Mouse (Mus musculus) monocyte, adult 2 months (primary cell): ENCODE measurements around the gene Myh1.

Source experiments
- DNase-seq, 2 experiments: peaks; one replicate each; pipeline ENCODE4 v3.0.0; 2022; ENCODE audit warnings: low spot score in 2 of 2, low read depth in 1 of 2

Gene Myh1

DNA sequence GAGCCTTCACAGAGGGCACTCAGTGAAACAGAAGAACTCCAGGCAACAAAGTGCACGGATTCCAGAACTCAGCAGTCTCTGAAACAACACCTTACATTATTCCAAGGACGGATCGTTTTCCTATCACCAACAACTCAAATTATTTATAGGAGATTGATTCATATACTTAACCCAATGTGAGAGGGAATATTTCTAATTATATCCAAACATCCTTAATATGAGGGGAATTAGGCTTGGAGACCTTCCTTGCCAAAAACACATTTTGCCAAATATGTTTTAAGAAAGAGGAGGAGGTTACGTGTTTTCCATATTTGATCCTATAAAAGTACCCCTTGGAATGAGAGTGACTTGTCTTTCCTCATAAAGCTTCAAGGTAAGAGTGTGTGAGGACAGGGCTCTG is at the start of gene Myh1:
Myh1 (plus strand) TSS at position 301 of the 400 bp plus-strand sequence.
- no peak for DNase-seq

DNA sequence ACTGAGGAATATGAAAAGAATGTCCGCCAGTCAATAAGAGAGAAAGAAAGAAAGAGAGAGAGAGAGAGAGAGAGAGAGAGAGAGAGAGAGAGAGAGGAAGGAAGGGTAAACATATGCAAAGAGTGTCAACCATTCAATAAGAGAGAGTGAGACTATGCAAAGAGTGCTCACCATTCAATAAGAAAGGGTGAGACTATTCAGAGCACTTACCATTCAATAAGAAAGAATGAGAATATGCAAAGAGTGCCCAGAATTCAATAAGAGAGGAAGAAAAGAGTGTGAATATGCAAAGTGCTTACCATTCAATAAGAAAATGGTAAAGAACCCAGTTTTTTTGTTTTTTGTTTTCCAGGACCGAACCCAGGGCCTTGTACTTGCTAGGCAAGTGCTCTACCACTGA is 49.6 kb upstream of the Myh1 start:
- DNase-seq = no peak

DNA sequence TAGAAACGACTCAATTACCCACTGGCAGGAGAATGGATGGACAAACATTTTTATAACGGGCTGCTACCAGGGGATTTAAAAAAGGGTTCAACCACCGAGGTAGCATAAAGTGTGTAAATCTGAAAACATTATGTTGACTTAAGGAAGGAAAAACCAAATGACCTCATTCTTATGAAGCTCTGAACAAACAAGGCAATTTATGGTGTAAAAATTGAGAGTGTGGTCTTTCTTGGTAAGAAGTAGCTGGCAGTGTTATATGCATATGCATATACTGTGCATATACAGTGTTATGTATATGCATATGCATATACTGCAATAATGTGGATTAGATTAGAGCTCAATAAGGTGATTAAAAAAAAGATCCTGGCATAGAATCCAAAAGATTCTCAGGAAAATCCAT is 48.7 kb upstream of the Myh1 start:
- DNase-seq = no peak

DNA sequence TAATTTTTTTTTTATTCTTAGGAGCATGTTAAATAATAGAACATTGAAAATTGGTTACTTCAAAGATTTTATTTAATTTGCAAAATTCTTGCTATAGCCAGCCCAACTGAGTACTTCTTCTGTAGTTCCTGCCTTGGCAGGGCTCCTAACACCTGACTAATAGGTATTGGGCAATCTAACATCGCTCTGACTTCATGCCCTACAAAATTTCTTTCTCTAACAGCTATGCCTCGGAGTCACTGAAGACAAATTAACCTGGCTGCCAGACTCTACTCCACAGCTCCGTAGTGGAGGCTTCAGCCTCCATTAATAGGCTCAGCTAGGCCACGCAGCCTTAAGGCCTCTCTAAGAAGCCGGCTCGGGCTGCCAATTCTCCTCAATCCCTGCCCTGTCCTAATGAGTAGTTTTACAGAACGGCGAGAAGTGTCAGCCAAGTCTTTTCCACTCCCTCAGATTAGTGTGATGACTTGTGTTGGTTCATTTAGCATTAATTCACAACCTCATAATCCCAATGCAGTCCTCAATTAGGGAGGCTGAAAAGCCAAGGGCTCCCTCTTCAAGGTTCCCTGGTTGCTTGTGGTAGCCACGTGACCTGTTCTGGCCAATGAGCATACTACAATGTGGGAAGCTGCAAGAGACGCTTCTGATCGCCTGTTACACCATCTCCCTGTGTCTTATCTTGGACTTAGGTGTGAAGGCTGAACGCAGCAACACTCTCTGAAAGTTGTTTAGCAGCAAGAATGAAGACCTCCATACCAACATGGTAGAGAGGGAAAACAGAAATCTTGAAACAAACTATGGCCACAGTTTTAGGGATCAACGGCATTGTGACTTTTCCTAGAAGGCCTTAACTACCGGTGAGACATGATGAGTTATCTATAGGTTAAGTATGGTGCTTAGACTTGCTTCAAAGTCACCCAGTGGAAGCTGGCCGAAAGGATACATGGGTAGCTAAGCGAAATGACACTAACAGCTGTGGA is 47.9 kb upstream of the Myh1 start:
- no peak for DNase-seq

DNA sequence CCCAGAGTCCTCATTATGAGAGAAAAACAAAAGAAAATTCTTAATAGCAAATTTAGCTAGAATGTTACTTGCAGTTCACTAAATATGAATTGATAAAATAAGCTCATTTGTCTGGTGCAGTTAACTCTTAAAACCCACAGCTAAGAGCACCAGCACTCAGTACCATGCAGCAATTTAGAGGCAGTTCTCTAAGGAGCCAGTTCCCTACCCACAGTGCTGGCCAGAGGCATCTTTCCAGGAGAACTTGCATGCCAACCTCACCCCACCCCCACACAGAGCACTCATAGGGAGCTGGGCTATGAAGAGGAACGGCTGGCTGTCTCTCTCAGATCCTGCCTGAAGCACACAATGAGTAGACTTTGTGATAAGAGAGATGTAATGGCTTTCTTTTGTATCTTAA is 46.7 kb upstream of the Myh1 start:
- DNase-seq = no peak

DNA sequence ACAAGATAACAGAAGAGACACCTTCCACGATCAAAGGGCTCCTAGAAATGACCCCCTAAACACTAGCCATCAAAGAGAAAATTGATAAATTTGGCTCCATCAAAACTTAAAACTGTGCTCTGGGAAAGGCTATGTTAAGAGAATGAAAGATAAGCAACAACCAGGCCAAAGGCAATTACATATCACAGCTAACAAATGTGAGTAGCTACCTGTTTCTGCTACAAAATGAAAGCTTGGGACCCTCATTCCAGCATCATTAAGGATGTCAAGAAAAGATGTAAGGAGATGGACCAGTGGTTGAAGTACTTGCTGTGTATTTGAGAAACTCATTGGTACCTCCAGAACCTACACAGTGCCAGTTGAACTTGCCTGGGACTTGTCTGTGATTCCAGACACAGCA is 46.0 kb upstream of the Myh1 start:
- no peak for DNase-seq

DNA sequence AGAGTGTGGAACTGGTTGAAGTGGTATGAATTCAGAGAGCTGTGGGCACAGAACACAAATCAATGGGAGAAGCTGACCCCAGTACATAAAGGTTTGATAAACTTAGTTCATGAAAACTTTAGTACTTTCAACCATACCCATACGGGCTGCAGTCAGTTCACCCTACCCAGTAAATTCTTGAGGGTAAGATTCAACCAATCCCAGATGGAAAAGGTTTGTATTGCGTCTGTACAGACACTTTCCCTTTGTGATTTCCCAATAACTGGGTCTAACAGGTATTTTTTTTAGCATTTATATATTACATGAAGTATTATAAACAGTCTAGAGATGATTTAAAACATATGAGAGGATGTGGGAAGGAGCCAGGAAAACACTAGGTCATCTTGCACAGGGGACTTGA is 44.2 kb upstream of the Myh1 start:
- DNase-seq = no peak

DNA sequence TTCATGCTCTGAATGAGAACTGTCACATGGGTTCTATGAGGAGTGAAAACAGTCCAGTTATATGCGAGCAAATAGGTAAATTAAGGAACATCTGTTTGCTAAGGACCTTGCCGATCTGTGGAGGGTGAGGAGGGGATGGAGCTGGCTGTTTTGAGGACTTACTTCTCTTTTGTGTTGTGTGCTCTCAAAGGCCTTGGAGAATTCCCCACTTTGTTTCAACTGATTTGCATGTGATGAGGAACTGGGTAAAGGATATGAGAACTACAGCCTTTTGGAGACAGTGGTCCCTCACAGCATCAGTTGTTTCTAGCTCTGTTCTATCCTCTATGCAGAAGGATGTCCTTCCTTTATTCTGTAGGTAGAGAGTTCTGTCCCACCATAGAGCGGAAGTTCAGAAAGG is 39.7 kb upstream of the Myh1 start:
- no peak for DNase-seq

DNA sequence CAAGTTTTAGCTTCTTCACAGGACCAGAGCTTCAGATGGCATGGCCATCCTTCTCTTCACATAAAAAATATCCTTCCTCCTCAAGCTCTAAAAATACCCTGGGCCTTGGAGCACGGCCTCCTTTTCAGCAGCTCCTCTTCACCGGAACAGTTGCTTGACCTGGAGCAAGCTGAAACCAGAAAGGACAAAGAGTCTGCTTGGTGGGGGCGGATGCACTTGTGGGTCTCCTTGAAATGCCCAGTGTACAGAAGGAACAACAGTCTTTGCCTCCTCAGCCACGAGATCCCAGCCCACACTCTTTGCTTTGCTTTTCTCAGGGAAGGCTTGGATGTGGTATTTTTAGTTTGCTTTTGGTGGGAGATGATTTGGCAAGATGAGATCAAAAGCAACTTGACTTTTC is 36.2 kb upstream of the Myh1 start:
- DNase-seq = no peak

DNA sequence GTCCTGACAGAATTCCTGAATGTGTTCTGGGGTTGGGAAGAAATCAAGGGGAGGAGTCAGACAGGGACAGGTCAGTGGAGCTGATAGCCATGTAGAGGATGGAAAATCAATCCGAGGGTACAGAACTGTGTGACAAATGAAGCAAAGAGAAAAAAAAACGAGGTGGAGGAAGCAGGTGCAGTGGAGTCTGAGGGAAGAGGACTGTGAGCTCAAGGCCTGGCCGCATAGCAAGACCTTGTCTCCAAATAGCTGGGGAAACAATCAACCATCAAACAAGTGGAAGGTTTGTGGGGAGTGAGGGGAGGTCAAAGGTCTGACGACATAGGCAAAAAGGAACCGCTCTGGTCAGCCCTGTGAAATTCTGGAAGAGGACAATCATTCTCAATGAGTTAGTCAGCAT is 35.0 kb upstream of the Myh1 start:
- no peak for DNase-seq

DNA sequence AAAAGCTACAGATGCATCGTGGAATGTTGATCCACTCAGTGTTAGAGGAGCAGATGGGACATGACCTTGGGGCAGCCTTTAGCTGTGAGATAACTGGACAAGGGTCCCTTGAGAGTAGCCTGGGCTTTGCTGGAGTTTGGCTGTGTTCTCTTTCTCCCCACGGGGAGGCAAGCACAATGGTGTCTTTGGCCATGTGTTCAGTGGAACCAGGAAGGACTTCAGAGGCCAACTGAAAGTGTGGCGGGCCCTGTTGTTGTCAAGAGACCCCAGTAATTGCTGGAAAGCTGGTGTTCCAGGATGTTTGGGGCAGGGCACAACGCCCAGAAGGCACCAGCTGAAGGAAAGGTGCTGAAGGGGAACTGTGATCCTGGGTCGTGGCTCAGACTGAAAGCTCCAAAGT is 30.6 kb upstream of the Myh1 start:
- DNase-seq = no peak

DNA sequence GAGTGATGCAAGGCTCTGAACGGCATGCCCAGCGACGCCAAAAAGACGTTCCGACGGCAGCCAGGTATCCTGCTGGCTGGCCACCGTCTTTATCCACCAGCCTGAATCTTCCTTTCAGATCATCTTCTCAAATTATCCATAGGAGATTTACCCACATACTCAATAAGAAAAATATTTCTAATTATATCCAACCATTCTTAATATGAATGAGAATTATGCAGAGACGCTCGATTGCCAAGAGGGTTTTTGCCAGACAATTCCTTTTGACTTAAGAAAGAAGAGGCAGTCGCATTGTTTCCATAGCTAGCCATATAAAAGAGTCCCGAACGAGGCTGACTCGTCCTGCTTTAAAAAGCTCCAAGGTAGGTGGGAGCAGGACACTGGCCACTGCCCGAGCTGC is 29.1 kb upstream of the Myh1 start, which contains the start of gene Myh2:
Myh2 (plus strand) TSS at position 301 of the 400 bp plus-strand sequence.
- no peak for DNase-seq

DNA sequence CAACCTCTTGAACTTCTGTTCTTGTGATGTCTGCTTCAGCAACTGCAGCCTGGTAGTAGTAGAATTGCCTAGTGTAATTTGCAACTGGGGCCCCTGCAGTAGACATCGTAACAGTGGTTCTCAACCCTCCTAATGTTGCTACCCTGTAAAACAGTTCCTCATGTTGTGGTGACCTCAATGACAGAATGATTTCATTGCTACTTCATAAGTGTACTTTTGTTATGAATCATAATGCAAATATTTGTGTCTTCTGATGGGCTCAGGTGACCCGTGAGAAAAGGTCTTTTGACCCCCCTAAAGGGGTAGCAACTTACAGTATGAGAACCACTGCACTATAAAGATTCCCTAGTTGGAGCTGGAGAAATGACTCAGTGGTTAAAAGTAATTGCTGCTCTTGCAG is 27.4 kb upstream of the Myh1 start:
- no peak for DNase-seq

DNA sequence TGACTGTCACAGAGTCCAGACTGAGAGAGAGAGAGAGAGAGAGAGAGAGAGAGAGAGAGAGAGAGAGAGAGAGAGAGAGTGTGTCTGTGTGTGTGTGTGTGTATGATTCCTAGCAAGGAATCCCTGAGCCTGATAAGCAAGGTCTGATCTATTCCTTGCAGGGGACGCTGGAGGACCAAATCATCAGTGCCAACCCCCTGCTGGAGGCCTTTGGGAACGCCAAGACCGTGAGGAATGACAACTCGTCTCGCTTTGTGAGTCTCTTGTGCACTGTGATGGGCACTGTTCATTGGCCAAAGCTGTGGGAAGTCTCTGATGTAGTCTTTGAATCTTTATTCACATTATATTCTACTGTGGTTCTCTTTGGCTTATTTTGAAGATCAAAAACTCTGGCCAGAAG is 23.5 kb upstream of the Myh1 start:
- no peak for DNase-seq

DNA sequence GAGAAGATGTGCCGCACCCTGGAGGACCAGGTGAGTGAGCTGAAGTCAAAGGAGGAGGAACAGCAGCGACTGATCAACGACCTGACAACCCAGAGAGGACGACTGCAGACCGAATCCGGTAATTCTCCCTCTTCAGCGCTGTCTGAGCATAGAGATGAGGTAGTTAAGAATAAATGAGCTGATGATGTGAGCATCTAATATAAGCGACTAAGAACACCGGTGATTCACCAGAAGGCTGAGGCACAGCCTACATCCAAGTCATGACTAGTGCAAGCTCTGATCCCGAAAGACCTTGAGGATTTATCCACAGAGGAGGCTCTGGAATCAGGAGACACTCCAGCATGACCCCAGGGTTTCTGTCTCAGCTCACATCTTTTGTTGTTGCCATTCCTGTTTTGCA is 9.5 kb upstream of the Myh1 start:
- DNase-seq = no peak

DNA sequence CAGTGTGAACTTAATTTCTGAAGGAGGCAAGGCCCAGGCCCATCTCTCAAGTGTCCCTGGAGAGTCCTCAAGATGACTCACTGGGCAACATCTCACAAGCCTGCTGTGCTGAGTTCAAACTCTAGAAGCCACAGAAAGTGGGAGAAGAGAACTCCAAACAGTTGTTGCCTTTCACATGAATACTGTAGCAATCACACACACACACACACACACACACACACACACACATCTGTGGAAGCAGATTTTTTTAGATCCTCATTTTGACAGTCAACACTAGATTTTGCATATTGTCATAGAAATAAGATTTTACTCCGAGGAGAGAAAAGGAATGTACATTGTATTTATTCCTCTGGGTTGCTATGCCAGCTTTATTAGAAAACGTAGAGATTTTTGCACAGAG is 9.0 kb upstream of the Myh1 start:
- DNase-seq = no peak

DNA sequence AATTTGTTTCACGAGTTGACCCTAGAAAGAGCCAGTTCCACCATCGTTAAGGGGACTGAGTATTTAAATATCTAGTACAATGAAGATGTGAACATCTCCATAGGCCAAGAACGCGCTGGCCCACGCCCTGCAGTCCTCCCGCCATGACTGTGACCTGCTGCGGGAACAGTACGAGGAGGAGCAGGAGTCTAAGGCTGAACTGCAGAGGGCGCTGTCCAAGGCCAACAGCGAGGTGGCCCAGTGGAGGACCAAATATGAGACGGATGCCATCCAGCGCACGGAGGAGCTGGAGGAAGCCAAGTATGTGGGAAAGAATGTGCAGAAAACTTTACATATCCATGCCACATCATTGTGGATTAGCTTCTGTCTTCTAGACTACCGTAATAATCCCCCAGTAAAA is 8.4 kb upstream of the Myh1 start:
- DNase-seq = no peak

DNA sequence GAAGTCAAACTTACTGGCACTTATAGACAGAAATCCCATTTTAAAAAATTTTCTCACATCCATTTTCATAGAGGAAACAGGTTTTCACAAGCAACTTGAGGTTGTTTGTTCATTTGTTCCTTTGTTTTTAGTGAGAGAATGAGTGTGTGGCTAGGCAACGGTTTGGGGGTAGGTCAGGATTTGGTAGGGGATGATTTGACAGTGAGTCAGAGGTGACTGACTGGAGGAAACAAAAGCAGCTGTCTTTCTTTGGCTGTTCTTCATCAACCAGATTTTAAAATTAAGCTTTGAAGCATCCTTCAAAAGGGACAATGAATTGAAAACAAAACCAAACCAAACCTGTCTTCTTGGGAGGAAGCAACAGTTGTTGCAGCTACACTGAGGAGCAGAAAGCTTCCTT is 531 bp upstream of the Myh1 start:
- no peak for DNase-seq

DNA sequence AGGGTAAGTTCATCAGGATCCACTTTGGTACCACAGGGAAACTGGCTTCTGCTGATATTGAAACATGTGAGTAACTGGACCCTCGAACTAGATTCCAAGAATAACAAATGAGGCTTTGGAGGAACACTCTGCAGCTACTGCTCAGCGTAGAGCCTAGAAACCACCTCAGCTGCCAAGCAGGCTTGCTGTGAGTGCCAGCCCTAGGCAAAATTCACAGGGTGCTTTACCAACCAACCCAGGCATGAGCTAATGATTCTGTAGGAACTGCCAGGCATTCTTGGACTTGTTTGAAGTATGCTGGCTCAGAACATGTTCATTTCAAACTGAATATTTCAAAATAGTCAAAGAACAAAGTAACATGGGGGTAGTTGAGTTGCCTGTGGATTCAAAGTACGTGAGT is 4.9 kb downstream of the Myh1 start:
- DNase-seq = no peak

DNA sequence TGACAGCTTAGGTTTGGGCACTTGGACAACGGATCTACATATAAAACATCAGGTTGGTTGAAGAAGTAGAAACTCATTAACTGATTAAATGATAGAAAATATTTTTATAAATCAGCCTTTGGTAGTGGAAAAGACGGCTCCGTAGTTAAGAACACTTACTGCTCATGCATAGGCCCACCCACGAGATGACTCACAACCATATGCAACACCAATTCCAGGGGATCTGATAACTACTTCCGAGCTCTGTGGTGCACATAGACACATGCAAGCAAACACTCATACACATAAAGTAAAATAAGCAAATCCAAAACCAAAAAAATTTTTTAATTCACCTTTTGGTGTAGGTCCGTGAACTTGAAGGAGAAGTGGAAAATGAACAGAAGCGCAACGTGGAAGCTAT is 22.0 kb downstream of the Myh1 start:
- no peak for DNase-seq

DNA sequence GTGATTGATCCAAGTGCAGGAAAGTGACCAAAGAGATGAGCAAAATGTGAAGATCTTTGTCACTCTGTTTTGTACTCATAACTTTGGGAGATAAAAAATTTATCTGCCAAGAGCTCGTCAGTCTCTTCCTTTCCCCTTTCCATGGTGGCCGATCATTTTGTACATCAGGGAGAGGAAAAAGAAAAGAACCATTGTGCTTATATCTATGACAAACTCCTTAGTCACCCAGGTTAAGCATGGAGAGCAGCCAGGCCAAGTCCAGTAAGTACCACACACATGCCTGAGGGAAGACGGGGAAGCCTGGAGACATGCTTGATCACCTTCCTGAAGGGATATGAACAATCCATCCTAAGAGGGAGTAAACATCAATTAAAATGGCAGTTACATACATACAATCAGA is 24.6 kb downstream of the Myh1 start:
- no peak for DNase-seq

DNA sequence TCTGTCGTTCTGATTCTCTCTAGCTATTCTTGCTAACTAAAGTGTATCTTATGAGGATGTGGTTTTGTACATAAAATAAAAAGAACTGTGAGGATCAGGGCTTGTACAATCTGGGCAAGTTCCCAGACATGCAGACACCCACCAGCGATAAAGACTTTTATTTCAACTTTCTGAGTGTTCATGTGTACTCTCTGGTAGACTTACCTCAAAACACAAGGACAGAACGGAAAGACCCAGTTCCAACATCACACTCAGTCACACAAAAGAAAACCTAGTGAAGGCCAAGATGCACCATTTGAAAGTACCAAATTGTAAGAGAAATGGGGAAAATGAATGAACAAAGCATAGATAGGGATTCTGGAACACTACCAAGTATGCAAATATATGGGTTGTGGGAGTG is 28.9 kb downstream of the Myh1 start:
- no peak for DNase-seq

DNA sequence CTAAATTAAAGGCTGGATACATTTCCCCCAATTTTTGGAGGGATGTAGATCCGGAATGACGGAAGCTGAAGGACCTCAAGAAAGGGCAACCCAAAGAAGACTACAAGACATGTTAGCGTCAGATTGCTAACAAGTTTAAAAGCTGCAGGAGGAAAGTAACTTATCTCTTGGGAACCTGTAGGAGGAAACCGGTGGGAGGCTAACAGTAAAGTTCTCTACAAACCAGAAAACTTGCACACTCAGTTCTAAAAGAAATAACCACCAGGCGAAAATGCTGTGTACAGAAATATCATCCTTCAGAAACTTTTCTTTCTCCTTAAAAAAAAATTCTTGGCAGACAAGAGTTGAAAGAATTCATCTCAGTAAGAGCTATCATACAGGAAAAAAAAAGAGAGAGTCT is 29.3 kb downstream of the Myh1 start:
- DNase-seq = no peak
